Mouse (Mus musculus) small intestine, adult 2 months (tissue): ENCODE data around the gene Mcoln2.

Source experiments
- CTCF ChIP-seq: fragments of 200-500 bp; IDR thresholded peaks from 2 replicates; pipeline ENCODE4 v1.5.1; 2012; ENCODE audit warnings: low read depth, mild to moderate bottlenecking, control low read depth, inconsistent platforms, low read length, moderate library complexity, mixed read lengths; ENCODE audit not compliant: insufficient replicate concordance, insufficient read length; ENCODE audit errors: extremely low read depth
- POLR2A ChIP-seq: fragments of 200-500 bp; IDR thresholded peaks from 2 replicates; pipeline ENCODE4 v1.6.1; 2012; ENCODE audit warnings: low read depth, mild to moderate bottlenecking, control low read depth, inconsistent platforms, low read length, moderate library complexity

GRCm38 (mm10) chr3:146151755-146152154, 2.1 kb downstream of the Mcoln2 start:
- TF ChIP-seq CTCF (no peak), POLR2A (no peak)
